Mouse (Mus musculus): ENCODE measurements around the gene Vgll4.

DNA sequence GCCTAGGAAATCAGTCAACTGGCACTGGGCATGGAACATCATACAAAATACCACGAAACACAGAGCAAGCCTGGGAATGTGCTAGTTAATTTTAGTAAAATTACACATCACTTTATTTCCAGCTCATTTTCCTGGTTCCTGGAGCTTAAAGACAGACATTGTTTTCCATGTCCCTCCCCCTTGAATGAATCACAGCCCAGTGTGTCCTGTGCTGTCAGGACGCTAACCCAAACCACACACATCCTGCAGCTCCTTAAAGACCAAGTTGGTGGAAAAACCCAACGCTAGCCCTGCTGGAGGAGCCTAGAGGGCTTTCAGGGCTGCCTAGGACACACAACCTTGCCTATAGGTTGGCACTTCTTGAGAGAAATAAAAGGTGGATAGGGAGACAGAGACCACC lies 103.7 kb downstream of the Vgll4 start:
- no peak for TF ChIP-seq CTCF (IDR thresholded peaks at IDR 0.05; ENCODE audit: low read depth)
- no peak for TF ChIP-seq EP300 (IDR thresholded peaks at IDR 0.05; ENCODE audit: low read depth)
